Mouse (Mus musculus) WW6 (cell line): Measurements from ENCODE around the gene Dap3.
"Not testable (repeated sequence)": the region's sequence is repeated elsewhere in the genome, so short reads cannot be mapped to it uniquely, and the experiment has no call there.

Experiments
- DNase-seq: peaks from one replicate; pipeline ENCODE4 v3.0.0-alpha.2; 2013; ENCODE audit warnings: low read depth, low spot score

Dap3 gene

DNA sequence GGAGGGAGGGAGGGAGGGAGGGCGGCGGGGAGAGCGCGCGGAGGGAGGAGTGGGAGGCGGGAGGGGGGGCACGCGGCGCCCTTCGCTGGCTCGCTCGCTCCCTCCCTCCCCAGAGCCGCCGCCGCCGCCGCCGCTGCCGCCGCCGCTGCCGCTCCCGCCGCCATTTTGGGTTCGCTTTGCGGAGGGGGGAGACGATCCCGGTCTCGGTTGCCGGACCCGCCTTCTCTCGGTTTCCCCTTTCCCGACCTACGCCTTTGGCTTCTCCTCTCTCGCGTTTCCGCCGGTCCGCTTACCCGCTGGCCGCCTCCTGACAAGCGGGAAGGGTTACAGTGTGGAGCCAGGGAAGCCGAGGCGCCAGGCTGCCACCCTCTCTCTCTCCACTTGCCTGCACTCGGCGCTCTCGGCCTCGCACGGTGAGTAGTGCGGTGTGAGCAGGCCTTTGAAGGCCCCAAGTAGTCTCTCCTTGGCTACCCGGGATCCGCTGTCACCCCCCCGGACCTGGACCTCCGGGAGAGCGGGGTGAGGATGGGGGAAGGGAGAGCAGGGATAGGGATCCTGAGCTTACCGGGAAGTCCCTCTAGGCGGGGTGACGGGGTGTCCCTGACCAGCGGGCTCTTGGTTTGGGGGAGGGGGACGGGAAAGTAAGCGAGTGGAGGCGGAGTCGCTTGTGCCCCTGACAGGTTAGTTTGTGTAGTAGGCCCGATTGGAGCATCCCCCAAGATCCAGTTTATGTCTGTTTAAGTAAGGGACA is at the start of gene Dap3, which contains the start of gene Ash1l:
Gene Dap3, minus strand, starts transcription at position 606 of the 751 bp plus-strand sequence.
Gene Ash1l, plus strand, starts transcription at position 47 of the 751 bp plus-strand sequence.
- peak; percentile 63 for DNase-seq

DNA sequence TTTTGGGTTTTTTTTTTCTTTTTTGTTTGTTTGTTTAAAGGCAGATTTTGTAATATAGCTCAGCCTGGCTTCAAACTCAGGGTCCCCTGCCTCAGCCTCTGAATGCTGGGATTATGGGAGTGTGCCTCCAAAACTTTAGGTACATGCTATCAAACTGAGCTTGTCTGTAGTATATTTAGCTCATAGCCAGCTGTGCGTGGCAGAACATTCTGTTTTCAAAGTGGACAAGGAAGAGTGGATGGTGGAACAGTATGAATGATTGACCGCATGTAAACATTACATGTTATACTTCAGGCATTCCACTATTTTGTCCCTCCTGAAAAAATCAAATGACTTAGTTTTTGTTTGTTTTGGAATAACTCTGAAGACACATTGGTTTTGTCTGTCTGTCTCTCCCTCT is 41.8 kb upstream of the Dap3 start:
- DNase-seq: no peak

DNA sequence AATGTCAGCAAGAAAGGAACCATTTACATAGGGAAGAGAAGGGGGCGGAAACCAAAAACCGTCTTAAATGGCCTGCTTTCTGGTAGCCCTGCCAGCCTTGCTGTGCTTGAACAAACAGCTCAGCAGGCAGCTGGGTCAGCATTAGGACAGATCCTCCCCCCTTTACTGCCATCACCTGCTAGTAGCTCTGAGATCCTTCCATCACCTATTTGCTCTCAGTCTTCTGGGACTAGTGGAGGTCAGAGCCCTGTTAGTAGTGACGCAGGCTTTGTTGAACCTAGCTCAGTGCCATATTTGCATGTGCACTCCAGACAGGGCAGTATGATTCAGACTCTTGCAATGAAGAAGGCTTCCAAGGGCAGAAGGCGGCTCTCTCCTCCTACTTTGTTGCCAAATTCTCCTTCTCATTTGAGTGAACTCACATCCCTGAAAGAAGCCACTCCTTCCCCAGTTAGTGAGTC is 33.0 kb upstream of the Dap3 start:
- DNase-seq: no peak

DNA sequence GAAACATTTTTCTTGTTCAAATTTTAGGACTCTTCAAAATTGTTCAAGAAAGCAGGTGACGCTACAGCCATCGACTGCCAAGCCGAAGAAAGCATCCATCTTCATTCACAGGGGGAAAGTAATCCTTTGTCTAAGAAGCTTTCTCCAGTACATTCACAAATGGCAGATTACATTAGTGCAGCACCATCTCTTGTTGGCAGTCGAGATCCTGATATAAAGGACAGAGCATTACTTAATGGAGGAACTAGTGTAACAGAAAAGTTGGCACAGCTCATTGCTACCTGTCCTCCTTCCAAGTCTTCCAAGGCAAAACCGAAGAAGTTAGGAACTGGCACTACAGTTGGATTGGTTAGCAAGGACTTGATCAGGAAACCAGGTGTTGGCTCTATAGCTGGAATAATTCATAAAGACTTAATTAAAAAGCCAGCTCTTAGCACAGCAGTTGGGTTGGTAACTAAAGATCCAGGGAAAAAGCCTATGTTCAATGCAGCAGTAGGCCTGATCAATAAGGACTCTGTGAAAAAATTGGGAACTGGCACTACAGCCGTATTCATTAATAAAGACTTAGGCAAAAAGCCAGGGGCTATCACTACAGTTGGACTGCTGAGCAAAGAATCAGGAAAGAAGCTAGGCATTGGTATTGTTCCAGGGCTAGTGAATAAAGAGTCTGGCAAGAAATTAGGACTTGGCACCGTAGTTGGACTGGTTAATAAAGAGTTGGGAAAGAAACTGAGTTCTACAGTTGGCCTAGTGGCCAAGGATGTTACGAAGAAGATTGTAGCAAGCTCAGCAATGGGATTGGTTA is 30.4 kb upstream of the Dap3 start:
- no peak for DNase-seq

DNA sequence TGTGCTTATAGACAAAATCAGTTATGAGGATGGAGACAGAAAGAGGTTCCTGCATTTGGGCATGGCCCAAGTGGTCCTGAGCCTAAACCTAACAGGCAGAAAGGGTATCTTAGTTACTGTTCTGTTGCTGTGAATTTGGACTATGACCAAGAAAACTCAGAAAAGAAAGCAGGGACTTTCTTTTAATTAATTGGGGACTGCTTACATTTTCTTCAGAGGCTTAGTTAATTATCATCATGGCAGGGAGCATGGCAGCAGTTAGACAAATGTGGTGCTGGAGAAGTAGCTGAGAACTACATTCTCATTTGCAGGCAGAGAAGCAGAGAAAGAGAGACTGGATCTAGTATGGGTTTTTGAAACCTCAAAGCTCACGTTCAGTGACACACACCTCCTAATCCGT is 24.0 kb upstream of the Dap3 start:
- DNase-seq: no peak

DNA sequence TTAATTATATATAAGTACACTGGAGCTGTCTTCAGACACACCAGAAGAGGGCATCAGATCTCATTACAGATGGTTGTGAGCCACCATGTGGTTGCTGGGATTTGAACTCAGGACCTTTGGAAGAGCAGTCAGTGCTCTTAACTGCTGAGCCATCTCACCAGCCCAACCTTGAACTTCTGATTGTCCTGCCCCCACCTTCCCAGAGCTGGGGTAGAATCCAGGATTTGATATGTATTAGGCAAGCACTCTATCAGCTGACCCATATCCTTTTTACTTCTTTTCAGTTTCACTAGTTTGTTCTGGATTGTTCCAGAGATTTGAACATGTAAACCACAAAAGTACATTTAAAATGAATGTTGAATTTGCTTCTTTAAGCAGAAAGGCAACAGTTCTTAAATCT is 12.2 kb upstream of the Dap3 start:
- not testable (repeated sequence) for DNase-seq

DNA sequence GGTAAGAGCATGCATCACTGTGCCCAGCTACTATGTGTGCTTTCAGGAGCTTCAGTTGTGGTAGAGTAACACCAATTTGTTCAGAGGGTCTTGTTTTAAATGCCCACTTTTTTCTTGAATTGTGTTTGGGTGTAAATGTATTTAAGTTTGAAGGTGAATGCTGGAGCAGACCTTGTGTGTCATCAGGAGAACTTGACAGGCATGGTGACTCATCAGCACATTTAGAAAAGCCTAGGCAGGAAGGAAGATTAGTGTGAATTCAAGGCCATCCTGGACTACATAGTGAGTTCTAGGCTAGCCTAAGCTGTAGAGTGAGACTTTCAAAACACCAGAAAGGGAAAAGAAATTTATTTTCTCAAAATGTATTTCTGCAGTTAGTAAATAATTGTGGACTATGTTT is 2.8 kb upstream of the Dap3 start:
- no peak for DNase-seq

DNA sequence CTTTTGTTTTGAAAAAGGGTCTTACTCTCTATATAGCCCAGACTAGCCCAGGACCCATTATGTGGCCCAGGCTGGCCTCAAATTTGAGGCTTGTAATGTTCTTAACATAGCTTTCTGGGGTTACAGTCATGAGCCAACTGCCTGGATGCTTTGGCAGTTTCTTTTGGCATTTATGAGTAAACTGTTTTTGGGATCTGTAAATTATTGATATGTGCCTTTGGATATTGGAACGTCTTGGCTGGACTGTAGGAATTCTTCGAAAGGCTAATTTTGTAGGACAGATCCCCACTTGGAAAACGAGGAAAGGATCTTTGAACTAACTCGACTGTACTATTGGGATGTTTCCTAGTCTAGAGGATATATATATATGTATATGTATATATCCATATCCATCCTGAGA is 2.3 kb upstream of the Dap3 start:
- no peak for DNase-seq

DNA sequence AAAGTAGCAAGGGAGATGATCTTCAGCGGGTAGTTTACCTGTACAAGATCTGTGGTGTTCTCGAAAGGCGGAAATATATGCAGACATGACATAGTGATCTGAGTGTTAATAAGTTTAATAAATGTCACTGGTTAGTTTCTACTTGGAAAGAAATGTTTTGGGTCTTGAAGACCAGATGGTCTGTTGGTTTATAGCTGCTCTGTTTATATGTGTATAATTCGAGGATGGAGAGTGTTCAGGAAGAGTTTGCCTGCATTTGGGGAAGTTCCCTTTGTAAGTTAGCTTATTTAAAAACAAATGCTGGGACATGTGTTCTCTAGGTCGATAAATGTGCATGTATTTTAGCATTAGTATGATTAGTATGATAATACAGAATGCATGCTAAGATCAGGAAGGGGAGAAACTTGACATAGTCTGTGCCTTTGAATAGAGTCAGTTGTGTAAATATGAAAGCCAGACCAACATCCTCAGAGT is 383 bp upstream of the Dap3 start:
- DNase-seq: no peak

DNA sequence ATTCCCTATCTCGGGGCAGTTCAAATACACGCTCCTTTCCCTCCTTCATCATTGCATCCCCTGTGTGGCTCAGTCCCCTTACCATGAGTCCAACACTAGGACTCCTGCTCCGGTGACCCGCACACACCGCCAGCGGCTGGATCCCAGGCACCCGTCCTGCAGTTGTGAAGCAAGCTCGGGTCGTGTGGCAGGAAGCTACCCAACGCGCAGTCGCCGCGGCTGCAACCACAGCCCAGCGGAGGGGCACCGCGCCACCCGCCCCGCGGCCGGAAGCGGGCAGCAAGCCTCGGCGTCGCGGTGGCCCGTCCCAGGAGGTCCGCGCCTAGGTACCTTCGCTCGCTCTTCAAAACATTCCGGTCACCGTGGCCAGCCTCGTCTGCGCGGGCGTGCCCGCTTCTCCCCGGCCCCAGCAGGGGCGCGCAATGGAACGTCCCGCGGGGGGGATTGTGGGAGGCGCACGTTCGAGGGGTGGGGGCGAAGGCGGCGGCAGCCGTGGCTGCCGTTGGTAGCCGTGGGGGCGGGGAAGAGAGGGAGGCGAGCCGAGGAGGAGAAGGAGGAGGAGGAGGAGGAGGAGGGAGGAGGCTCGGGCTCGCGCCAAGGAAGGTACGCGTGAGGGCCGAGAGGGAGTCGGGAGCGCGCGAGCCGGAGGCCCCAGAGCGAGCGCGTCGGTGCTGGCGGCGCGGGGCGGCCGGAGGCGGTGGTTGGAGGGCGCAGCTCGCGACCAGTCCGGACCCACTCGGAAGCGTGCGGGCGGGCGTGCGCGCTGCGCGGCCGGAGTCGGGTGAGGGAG is 1.0 kb downstream of the Dap3 start:
- DNase-seq: peak; percentile 63

DNA sequence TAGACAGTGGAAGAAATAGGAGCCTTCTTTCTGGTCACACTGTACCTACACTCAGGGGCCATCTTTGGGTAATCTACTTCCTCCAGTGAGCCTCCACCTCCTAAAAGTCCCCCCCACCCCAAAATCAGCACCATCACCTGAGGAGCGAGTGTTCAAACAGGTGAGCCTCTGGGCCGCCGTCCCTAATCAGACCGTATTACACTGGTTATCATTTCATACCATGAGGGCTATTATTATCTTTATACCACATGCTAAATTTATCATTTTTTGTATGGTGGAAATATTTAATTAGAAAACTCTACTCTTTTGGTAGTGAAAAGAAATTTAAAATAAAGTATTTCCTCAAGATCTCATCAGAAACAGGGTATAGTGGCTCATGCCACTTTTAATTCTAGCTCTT is 6.9 kb downstream of the Dap3 start:
- no peak for DNase-seq

DNA sequence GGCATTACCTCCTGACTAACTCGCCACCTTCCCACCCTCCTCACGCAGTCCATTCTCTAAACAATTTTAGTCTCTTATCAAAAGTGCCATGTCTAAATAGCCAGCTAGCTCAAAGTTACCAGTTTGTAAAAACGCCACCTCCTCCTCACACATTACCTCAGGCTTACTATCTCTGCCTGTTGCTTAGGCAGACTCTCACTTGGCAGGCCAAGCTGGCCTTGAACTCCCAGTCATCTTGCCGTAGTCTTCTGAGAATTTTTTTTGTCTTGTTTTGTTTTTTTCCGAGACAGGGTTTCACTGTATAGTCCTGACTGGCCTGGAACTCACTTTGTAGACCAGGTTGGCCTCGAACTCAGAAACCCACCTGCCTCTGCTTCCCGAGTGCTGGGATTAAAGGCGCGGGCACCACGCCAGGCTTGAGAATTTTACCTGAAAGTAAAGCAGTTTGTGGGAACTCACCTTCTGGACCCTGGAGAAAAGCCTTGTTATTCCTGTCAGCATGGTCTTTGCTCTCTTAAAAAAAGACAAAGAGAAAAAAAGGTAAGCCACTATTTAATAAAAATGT is 8.6 kb downstream of the Dap3 start:
- DNase-seq: no peak

DNA sequence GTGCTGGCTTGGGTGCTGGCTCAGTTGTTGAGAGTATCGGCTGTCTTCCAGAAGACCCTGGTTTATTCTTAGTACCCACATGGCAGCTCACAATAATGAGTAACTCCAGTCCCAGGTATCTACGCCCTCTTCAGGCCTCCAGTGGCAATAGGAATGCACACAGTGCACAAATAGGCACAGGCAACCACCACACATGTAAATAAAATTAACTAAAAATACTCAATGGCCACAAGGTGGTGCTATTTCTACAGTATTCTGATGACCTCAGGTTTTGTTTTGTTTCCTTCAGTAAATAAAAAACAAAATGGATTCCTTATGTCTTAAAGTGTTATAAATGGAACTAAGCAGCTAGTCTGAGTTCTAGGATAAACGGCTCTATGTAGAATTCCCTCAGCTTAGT is 11.2 kb downstream of the Dap3 start:
- DNase-seq: peak; percentile 42

DNA sequence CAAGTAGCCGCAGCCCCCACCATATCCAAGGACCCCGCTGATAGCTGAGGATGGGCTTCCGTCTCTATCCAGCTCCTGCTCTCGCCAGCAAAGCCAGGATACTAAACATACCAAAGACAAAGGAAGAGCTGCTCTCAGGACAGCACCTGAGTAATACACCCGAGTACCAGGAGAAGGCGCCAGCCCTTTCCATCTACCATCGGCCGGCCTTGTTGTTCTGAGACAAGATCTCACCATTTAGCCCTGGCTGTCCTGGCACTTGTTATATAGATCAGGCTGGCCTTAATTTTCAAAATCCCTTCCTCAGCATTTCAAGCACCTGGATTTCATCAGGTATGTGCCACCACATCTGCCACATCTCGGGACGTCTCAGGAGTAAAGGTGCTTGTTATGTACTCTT is 11.9 kb downstream of the Dap3 start:
- DNase-seq: no peak

DNA sequence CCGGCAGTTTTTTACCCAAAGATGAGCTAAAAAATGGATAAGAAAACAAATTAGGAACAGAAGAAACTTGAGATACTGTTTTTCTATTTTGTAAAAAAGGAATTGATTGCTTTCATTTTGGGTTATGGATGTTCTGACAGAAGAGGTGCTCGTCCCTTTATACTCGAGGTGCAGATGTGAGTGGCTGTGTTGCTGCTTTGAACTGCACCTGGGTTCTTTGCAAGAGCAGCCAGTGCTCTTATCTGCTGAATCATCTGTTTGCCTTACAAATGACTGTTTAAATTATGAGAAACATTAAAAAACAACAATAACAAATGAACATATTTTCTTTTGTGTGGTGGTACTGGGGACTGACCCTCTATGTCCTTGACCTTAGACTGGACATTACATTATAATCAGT is 21.5 kb downstream of the Dap3 start:
- DNase-seq: no peak

DNA sequence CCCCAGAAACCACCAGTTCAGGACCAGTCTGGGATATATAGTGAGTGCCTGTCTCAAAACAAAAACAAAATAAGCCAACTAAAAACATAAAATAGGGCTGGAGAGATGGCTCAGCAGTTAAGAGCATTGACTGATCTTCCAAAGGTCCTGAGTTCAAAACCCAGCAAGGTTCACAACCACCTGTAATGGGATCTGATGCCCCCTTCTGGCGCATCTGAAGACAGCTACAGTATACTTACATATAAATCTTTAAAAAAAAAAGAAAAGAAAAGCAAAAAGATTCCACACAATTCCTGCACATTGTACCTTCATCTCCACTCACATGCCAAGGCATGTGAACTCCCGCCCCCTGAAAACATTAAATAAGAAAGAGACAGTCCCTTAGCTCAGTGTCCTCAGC is 25.3 kb downstream of the Dap3 start:
- no peak for DNase-seq

DNA sequence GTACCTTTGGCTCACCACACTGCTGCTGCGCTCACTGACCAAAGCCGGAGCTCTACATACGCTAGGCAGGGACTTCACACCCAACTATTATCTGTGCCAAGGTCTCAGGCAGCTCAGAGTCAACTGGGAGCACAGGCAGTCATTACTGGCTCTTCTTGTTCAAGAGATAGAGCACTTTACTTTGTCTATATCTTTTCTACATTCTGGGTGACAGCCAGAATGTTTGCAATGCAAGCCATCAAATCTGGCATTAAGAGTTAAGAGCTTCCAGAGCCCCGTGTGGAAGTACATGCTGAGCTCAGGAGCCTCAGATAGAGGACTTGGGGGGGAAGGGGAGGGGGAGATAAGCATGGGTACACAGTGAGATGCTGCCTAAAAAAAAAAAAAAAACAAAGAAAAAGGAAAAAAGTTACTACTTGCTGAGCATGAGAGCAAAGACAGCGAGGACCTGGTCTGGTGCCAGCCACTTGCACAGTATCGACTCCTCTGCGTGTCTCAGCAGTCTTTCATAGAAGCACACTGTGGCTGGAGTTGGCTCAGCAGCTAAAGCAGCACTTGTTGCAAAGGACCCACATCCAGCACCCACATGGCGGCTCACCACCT is 26.9 kb downstream of the Dap3 start:
- DNase-seq: no peak

DNA sequence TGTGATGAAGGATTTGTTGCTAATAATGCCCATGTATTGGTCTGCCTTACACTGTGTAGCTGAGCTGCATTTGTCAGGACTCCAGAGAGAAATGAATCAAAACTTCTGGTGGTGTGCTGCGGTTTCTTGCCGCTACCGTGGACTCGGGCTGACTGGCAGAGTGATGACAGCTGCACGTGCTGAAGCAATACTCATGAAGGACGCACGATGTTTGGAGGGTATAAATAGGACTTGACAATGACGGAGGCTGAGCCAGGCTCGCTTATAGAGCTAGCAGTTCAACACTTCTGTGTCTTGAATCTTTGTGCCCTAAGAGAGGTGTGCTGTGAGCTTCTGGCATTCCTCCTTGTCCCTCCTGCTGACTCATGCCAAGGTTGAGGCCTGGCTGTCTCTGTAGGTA is 29.6 kb downstream of the Dap3 start:
- DNase-seq: no peak

DNA sequence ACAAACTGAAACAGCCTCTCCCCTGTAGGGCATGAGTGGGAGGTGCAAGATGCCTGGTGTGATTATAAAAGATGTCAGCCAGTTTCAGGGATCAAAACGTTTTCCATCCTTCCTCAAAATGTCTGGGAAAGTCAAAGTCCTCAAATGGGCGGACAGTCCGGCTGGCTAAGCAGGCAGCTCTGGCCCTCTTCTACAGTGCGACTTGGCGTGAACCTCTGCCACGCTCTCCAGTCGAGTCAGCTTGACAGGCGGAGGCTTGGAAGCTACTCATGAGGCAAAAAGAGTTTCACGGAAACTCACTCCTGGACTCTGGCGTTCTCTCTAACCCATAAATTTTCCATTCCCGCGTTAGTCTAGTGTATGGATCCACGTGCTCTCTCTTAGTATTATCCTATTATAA is 32.0 kb downstream of the Dap3 start:
- DNase-seq: no peak

DNA sequence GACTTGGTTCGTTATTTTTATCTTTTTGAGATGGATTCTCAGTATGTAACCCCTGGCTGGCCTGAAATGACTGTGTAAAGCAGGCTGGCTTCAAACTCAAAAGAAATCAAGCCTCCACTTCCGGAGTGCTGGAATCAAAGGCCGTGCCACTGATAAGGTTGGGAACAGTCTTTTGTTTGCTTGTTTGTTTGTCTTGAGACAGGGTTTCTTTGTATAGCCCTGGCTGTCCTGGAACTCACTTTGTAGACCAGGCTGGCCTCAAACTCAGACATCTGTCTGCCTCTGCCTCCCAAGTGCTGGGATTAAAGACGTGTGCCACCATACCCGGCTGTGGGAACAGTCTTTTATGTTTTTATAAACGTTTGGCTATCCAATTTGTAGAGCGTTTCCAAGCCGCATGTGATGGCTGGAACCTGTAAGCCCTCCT is 36.6 kb downstream of the Dap3 start:
- no peak for DNase-seq
